Mouse (Mus musculus): ENCODE measurements around the gene Tpmt.
A peak's percentile ranks its signal among the peaks of the same experiment; 100 is the strongest.

Tpmt gene

GRCm38 (mm10) chr13:47044617-47044947 lies at the start of gene Tpmt:
Gene Tpmt (minus strand): TSS chr13:47044737.
- no peak for DNase-seq

- no peak for DNase-seq
Observed at GRCm38 (mm10) chr13:47093791-47094190, 49.3 kb upstream of the Tpmt start.

GRCm38 (mm10) chr13:47089271-47089670 lies 44.7 kb upstream of the Tpmt start:
- no peak for DNase-seq

- DNase-seq = no peak
Observed at GRCm38 (mm10) chr13:47088433-47088832, 43.9 kb upstream of the Tpmt start.

DNA sequence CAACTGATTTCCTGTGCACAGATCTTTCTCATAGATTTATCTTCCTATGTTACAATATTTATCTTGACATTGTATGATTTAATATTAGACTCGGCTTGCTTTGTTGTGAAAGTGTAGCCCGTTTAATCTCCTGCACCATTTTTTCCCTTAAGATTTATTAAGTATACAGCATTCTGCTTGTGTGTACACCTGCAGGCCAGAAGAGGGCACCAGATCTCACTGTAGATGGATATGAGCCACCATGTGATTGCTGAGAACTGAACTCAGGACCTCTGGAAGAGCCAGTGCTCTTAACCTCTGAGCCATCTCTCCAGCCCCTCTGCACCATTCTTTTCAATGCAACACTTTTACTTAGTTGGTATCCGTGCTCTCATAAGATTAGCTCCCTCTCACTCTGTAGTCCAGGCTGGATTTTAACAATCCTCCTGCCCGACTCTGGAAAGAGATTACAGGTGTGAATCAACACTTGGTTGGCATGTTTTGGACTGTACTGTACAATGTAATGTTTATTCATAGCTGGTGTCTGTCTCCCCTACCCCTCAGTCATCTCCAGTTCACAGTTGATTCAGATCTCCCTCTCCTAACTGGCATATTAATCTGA lies 36.5 kb upstream of the Tpmt start:
- no peak for DNase-seq

DNA sequence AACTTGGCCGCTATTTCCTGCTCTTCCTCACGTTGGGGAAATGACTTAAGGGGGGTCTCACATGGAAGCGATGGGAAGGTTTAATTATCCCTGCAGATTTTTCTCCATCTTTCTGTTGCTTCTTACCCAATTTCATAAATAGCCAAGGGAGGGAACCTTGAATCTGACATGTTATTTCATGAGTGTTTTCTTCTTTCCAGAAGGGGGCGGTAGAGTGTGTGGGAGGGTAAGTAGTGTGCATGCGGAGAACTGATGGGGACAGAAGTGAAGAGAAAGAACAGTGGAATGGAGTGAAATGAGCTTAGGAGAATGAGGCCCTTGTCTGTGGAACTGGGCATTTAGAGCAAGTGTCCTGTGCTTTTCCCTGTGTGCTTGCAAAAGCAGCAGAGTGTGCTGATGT lies 34.3 kb upstream of the Tpmt start:
- DNase-seq = no peak

- DNase-seq = no peak
Observed at GRCm38 (mm10) chr13:47077367-47077766, 32.8 kb upstream of the Tpmt start.

GRCm38 (mm10) chr13:47076156-47076555 lies 31.6 kb upstream of the Tpmt start:
- no peak for DNase-seq

DNA sequence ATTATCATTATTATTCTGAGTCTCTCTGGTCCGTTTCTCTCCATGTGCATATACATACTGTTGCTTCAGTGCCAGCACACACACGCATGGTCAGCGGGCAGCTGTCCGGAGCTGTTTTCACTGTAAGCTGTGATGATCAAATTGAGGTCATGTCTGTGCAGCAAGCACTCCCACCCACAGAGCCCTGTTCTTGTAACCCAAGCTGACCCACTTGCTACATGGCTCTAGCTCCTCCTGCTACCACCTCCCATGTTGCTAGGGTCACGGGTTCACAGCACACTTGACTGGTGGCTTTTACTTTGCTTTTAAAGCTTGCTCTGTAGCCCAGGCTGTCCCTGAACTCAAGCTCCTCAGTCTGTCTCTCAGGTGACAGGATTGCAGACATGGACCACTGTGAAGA lies 27.9 kb upstream of the Tpmt start:
- no peak for DNase-seq

- no peak for DNase-seq
Observed at GRCm38 (mm10) chr13:47071871-47072270, 27.3 kb upstream of the Tpmt start.

DNA sequence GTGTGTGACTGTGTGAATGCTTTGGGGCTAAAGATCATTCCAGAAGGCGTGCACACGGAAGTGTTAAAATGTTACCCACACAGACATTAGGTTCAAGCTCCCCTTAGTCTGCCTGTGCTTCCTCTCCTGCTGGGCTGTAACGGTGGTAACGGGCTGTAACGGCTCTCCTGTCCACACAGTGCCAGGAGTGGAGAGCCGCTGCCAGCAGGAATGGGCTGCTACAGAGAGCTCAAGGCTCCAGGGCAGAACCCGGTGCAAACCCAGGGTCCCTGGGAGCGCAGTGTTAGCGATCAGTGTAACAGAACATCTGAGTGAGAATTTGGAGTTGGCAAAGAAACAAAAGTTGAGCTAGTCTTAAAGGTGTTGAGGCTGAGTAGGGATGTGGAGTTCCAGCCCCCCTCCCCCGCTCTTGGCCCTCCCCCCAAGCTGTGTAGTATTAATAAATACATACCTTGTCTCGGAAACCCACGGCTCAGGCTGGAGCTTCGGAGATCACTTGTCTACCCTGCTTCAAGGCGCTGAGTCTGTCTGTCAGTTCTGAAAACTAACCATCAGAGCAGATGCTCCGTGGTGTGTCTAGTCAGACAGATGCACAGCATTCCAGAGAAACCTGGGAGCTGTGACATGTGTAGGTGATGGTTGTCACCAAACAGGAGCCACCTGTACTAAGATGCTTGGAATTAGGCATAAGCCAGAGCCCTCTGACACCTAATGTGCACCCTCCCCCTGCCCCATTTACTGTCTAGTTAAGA lies 26.0 kb upstream of the Tpmt start:
- DNase-seq = no peak

- DNase-seq = no peak
Observed at GRCm38 (mm10) chr13:47067001-47067400, 22.5 kb upstream of the Tpmt start.

GRCm38 (mm10) chr13:47066516-47066915 lies 22.0 kb upstream of the Tpmt start:
- DNase-seq = no peak

GRCm38 (mm10) chr13:47063985-47064760 lies 19.6 kb upstream of the Tpmt start:
- peak in 1 of 2 experiments; percentile 9 for DNase-seq

GRCm38 (mm10) chr13:47062756-47063155 lies 18.2 kb upstream of the Tpmt start:
- no peak for DNase-seq

- no peak for DNase-seq
Observed at GRCm38 (mm10) chr13:47056781-47057180, 12.2 kb upstream of the Tpmt start.

DNA sequence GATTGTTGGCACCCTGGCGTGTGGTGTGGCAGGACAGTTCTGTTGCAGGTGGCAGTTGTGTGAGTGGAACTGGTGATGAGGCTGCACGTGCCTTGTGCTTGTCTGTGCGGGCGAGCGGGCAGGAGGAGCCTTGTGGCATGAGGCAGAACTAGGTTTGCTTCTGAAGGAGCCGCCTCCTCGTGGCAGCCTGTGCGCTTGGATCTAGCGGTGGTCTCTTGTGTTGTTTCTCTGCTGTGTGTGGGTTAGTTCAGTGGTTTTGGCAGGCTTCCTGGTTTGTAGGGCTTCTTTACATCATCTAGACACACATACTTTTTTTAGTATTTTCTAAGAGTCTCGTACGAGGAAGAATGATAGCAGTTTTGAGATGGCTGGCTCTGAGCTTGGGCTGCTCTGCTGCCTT lies 11.6 kb upstream of the Tpmt start:
- no peak for DNase-seq

DNA sequence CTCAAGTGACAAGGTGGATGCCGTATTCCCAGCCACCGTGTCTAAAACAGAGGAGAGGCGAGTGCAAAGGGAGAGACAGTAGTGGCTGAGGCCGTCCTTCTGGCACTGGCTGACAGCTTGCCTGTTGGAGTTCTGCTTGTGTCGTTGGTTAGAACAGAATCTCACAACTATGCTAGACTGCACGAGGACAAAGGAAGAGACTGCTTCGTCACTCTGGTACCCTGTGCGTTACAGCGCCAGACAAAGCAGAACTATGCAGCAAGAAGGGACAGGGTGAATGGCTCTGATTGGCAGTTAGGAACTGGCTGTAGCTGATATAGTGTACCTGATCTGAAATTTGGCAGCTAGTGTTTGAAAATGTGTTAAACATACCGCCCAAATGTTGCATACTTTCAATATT lies 9.4 kb upstream of the Tpmt start:
- DNase-seq = no peak

- no peak for DNase-seq
Observed at GRCm38 (mm10) chr13:47050009-47050408, 5.5 kb upstream of the Tpmt start.

DNA sequence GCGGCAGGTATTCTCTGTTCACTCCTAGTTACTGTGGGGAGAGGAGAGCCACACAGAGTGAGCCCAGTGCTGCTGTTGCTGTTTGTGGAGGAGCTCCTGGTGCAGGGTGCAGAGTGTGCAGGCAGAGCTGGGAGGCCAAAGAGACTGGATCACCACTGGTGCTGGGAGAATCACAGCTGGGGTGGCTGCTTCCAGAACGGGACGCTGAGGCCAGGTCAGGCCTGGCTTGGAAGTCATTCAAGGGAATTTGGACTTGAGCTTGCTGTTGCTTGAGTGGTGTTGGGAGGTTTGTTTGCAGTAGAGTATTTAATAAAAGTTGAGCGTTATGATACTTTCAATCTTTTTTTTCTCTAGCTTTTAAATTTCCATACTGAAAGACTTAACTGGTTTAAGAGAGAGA lies 3.5 kb upstream of the Tpmt start:
- DNase-seq = peak in 1 of 2 experiments; percentile 8

- DNase-seq = peak; percentile 6 to 18
Observed at GRCm38 (mm10) chr13:47043833-47044616, 512 bp downstream of the Tpmt start.

DNA sequence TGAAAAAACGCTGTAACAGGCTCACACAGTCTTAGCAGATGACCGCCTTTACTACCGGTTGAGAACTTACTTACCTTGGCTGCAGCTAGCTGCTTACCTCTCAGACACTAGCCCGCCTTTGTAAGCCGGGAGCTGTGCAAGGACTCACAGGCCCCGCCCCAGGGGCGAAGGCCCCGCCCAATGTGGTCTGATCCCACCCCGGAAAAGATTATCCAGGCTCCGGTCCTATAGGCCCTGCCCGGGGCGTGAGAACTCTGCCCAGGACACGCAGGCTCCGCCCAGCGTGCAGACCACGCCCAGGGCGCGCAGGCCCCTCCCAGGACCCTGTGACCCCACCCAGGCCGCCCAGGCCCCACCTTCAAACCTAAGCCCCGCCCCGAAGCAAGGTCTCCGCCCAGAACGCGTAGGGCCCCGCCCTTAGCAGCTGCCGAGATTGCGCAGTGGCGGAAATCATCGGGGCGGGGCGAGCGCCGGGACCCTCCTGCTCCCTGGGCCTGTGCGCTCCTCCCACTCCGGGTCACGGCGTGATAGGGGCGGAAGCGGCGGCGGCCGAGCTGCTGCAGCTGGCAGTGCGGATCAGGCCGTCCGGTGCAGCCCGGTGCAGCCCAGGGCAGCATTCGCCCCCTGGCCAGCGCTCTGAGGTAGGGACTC lies 1.4 kb downstream of the Tpmt start, which contains the start of gene Kdm1b:
Gene Kdm1b, plus strand, starts transcription at position 470 of the 651 bp plus-strand sequence.
- peak; percentile 99 for DNase-seq
